Mouse (Mus musculus) stomach, embryonic 14.5 days (tissue): ENCODE results near the gene Pdcd7. TPM values are rescaled to one million over a fixed set of nuclear protein-coding genes. Genes with fewer than 3 reads are reported as not detected.
A peak's percentile ranks its signal among the peaks of the same experiment; 100 is the strongest.

ENCODE experiments used
- ATAC-seq: fragments of 200-750 bp; cut with Nextera tagmentation; 2 replicates; pipeline ENCODE4 v1.8.0; 2017; ENCODE audit warnings: low read depth, moderate TSS enrichment; ENCODE audit not compliant: insufficient number of reproducible peaks, insufficient read depth, low FRiP score
- H3K27ac ChIP-seq: fragments of 300-500 bp; sonication (generic); 2 replicates; pipeline ENCODE4 v1.5.1; 2014; ENCODE audit warnings: mild to moderate bottlenecking, low read length, moderate library complexity, mixed read lengths
- H3K27me3 ChIP-seq: fragments of 300-500 bp; sonication (generic); 2 replicates; pipeline ENCODE4 v1.6.1; 2014; ENCODE audit warnings: low read length, control low read depth, mixed read lengths; ENCODE audit not compliant: control insufficient read depth, insufficient read depth
- H3K36me3 ChIP-seq: fragments of 300-500 bp; sonication (generic); 2 replicates; pipeline ENCODE4 v1.6.1; 2014; ENCODE audit warnings: mild to moderate bottlenecking, control low read depth, low read length, moderate library complexity, mixed read lengths; ENCODE audit not compliant: control insufficient read depth, insufficient read depth
- H3K4me1 ChIP-seq: fragments of 300-500 bp; sonication (generic); 2 replicates; pipeline ENCODE4 v1.6.1; 2014; ENCODE audit warnings: low read length, control low read depth, mixed read lengths; ENCODE audit not compliant: control insufficient read depth, insufficient read depth
- H3K4me2 ChIP-seq: fragments of 300-500 bp; sonication (generic); replicated peaks from 2 replicates; pipeline ENCODE4 v1.6.1; 2014; ENCODE audit warnings: low read depth, low read length, control low read depth
- H3K4me3 ChIP-seq: fragments of 300-500 bp; sonication (generic); 2 replicates; pipeline ENCODE4 v1.5.1; 2014; ENCODE audit warnings: low read depth, low read length, control low read depth
- H3K9ac ChIP-seq: fragments of 300-500 bp; sonication (generic); replicated peaks from 2 replicates; pipeline ENCODE4 v1.6.1; 2014; ENCODE audit warnings: low read depth, mild to moderate bottlenecking, control low read depth, low read length, moderate library complexity, mixed read lengths
- H3K9me3 ChIP-seq: fragments of 300-500 bp; sonication (generic); 2 replicates; pipeline ENCODE4 v1.6.1; 2016; ENCODE audit warnings: low read depth, low read length, control low read depth; ENCODE audit not compliant: control insufficient read depth
- WGBS: fragments of 180-500 bp; shearing (Covaris S2); extraction: QIAGEN DNeasy Blood & Tissue Kit; methylation state at CpG from one replicate; pipeline ENCODE4 v1.1.7; 2014; 5-methylcytosine and 5-hydroxymethylcytosine counted together
- polyA plus RNA-seq: library from polyadenylated mRNA; unstranded; fragments of >200 nt; fragmentation: Nextera tagmentation; extraction: Ambion mirVana; gene quantifications from 2 replicates; pipeline ENCODE4 v1.2.1, GENCODE M21; 2014

The Pdcd7 gene
- 10.5 and 10.8 TPM in 2 replicates for polyA plus RNA-seq

- under 1% methylated on average over 54 of the region's 59 CpGs for WGBS
- peak within 1 kb of the TSS; percentile 99 for H3K4me3 ChIP-seq
- ATAC-seq: peak; percentile 97
These were observed at the start of gene Pdcd7 for GRCm38 (mm10) chr9:65345854-65346475. Pdcd7 (plus strand) TSS chr9:65346104.

DNA sequence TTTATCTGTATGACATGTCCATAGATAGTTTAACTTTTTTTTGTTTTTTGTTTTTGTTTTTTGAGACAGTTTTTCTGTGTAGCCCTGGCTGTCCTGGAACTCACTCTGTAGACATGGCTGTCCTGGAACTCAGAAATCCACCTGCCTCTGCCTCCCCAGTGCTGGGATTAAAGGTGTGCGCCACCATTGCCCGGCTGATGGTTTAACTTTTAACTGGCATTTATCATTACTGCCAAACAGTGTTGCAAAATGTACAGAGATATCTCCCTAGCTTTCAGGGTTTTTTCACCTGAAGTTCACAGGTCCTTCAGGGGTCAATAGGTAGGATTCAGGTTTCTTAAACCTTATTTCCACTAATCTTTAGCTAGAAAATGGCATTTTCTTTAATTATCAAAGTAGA is 48.8 kb upstream of the Pdcd7 start:
- Histone ChIP-seq H3K9ac (no peak overlapping the region), H3K9me3 (no peaks in the 10 kb centered on the region), H3K36me3 (peaks cover 28% of the 10 kb centered on the region), H3K4me3 (no peak overlapping the region), H3K27ac (no peak overlapping the region), H3K4me1 (peaks cover 10% of the 10 kb centered on the region; the same call in 1 of the 2 replicates), H3K27me3 (no peaks in the 10 kb centered on the region), H3K4me2 (no peak overlapping the region)
- no peak for ATAC-seq
- WGBS: 98% methylated on average over 2 of the region's 2 CpGs

More at GRCm38 (mm10) chr9:65345854-65346475, at the start of gene Pdcd7:
- Histone ChIP-seq H3K9ac (peak within 1 kb of the TSS; percentile 95), H3K27ac (peak within 1 kb of the TSS; percentile 97), H3K27me3 (no peaks in the 10 kb centered on the region), H3K9me3 (peaks cover 5% of the 10 kb centered on the region; the same call in 1 of the 2 replicates), H3K4me2 (peak within 1 kb of the TSS; percentile 72), H3K36me3 (no peaks in the 10 kb centered on the region), H3K4me1 (peaks cover 10% of the 10 kb centered on the region)

DNA sequence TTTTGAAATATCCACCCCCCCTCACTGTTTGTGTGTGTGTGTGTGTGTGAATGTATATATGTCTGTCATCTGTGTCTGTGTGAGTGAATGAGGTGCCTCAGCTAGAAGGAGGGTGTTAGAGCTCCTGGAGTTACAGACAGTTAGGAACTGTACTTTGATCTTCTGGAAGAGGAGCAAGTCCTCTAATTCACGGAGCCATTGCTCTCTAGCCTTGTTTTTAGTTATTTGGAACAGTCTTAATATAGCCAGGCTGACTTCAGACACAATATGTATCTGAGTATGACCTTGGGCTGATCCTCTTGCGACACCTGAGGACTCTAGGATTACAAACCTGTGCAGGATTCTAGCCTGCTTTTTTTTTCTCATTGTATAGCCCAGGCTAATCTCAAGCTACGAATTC is 47.1 kb upstream of the Pdcd7 start:
- Histone ChIP-seq H3K9me3 (no peaks in the 10 kb centered on the region), H3K4me2 (no peak overlapping the region), H3K27ac (no peak overlapping the region), H3K36me3 (peaks cover 38% of the 10 kb centered on the region), H3K4me1 (0 out of 2 replicates have a peak, but pooled peaks cover 6% of the 10 kb centered on the region), H3K9ac (no peak overlapping the region), H3K27me3 (no peaks in the 10 kb centered on the region), H3K4me3 (no peak overlapping the region)
- WGBS: 89% methylated on average over 3 of the region's 3 CpGs
- ATAC-seq: no peak

- Histone ChIP-seq H3K36me3 (peaks cover 39% of the 10 kb centered on the region), H3K27me3 (no peaks in the 10 kb centered on the region), H3K9me3 (no peaks in the 10 kb centered on the region), H3K9ac (no peak overlapping the region), H3K27ac (no peak overlapping the region), H3K4me3 (no peak overlapping the region), H3K4me1 (0 out of 2 replicates have a peak, but pooled peaks cover 6% of the 10 kb centered on the region), H3K4me2 (no peak overlapping the region)
- no peak for ATAC-seq
- 95% methylated on average over 7 of the region's 7 CpGs for WGBS
These were observed 46.3 kb upstream of the Pdcd7 start for GRCm38 (mm10) chr9:65299650-65300049.

- WGBS: 94% methylated on average over 4 of the region's 4 CpGs
- Histone ChIP-seq H3K36me3 (peaks cover 37% of the 10 kb centered on the region), H3K4me3 (no peak overlapping the region), H3K4me2 (no peak overlapping the region), H3K4me1 (no peaks in the 10 kb centered on the region), H3K9ac (no peak overlapping the region), H3K27me3 (no peaks in the 10 kb centered on the region), H3K9me3 (no peaks in the 10 kb centered on the region), H3K27ac (no peak overlapping the region)
- no peak for ATAC-seq
These were observed 43.4 kb upstream of the Pdcd7 start for GRCm38 (mm10) chr9:65302327-65302983.

DNA sequence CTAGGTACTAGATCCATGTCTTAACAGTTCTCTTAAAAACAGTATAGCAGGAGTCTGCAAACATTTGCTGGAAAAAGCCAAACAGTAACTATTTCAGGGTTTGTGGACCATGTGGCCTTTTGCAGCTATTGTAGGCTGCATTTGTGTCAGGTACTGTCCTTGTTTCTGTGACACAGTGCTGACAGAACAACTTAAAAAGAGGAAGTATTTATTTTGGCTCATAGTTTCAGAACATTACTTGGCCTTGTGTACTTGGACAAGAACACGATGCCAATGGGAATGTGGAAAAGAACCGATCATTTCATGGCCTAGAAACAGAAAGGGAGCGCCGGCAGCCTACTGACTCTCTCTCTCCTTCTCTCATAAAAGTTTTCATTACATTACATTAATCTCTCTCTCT is 42.3 kb upstream of the Pdcd7 start:
- H3K9ac ChIP-seq: no peak overlapping the region
- peaks cover 37% of the 10 kb centered on the region for H3K36me3 ChIP-seq
- H3K4me3 ChIP-seq: no peak overlapping the region
- no peak overlapping the region for H3K4me2 ChIP-seq
- H3K4me1 ChIP-seq: no peaks in the 10 kb centered on the region
- H3K9me3 ChIP-seq: no peaks in the 10 kb centered on the region
- H3K27me3 ChIP-seq: no peaks in the 10 kb centered on the region
- WGBS: 94% methylated on average over 4 of the region's 4 CpGs
- no peak for ATAC-seq
- no peak overlapping the region for H3K27ac ChIP-seq

GRCm38 (mm10) chr9:65304300-65304699 is 41.6 kb upstream of the Pdcd7 start:
- no peak for ATAC-seq
- Histone ChIP-seq H3K4me3 (no peak overlapping the region), H3K36me3 (peaks cover 42% of the 10 kb centered on the region), H3K27me3 (no peaks in the 10 kb centered on the region), H3K9me3 (no peaks in the 10 kb centered on the region), H3K9ac (no peak overlapping the region), H3K4me2 (no peak overlapping the region), H3K27ac (no peak overlapping the region), H3K4me1 (no peaks in the 10 kb centered on the region)
- WGBS: 75% methylated on average over 4 of the region's 4 CpGs

DNA sequence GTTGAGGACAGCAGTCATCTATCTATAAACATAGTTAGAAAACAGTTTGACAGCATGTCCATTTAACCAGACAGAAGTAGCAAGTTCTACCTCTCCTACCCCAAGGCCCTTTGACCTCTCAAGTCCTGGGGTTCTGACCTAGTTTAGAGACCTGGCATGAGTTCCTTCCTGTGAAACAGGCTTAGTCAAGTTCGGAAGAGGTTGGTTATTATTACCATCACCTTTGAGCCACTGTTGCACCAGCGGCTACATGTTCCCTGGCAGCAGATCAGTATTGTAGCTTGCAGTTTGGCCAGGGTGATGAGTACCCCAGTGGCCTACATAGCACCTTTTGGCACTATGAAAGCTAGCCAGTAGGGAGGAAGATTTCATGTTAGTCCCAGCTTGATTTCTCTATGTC is 39.2 kb upstream of the Pdcd7 start:
- Histone ChIP-seq H3K27me3 (no peaks in the 10 kb centered on the region), H3K4me3 (no peak overlapping the region), H3K36me3 (peaks cover 38% of the 10 kb centered on the region), H3K27ac (no peak overlapping the region), H3K4me1 (no peaks in the 10 kb centered on the region), H3K9ac (no peak overlapping the region), H3K4me2 (no peak overlapping the region), H3K9me3 (no peaks in the 10 kb centered on the region)
- WGBS: 94% methylated on average over 2 of the region's 2 CpGs
- ATAC-seq: no peak
